ENCODE assay signal across 25 mouse cellular contexts in genomic region chr3:101609302-101609701, GRCm38 (mm10). TPM values are rescaled to one million over a fixed set of nuclear protein-coding genes. Genes with fewer than 3 reads are reported as not detected.
DNase-seq lines count a peak whose midpoint lies in the region; ATAC-seq and TF ChIP-seq lines count a peak whose summit lies in the region.
"Had no signal": no experiment of that assay in that cellular context is flagged by ENCODE, and none has a peak within 500 bp of the region (broad histone marks: within the 10 kb centered on the region; RNA-seq: fewer than 3 reads in every experiment).

No protein-coding gene starts in this region.

- DNase-seq in adrenal gland, adult 2 months = peak; percentile 33
- no peak for DNase-seq in adrenal gland, adult 18-20 months (ENCODE audit: low spot score in 2 of 2)
- peak; percentile 44 for DNase-seq in gastrocnemius, adult 2 months
- DNase-seq in gastrocnemius, adult 8-10 months (ENCODE audit: low spot score in 2 of 2) = no peak
- DNase-seq in kidney, adult 2 months = peak; percentile 69
- DNase-seq: adrenal gland, postnatal 14 days; cerebellum, adult 11 months; cerebellum, adult 2 months; cerebellum, adult 9-11 months; cerebellum, postnatal 25 days; forebrain, postnatal 0 days; gastrocnemius, postnatal 10 days; heart, adult 18-20 months; heart, postnatal 14 days; heart, postnatal 4 days had no signal

- no peaks in the 10 kb centered on the region for H3K9me3 ChIP-seq in kidney, embryonic 16.5 days (ENCODE audit: low read length)
- H3K9me3 ChIP-seq: embryonic facial prominence, embryonic 12.5 days; embryonic facial prominence, embryonic 15.5 days; heart, embryonic 13.5 days had no signal

- TF ChIP-seq POLR2A in kidney, adult 2 months (IDR thresholded peaks at IDR 0.05; ENCODE audit: low read depth, low read length) = no peak

- WGBS in kidney, adult 2 months = 76% methylated on average over 5 of the region's 5 CpGs
- WGBS in kidney, embryonic 16.5 days = 88% methylated on average over 5 of the region's 5 CpGs

- no peak overlapping the region for H3K4me2 ChIP-seq in kidney, embryonic 16.5 days (replicated peaks; ENCODE audit: low read depth, low read length)
- H3K4me2 ChIP-seq: embryonic facial prominence, embryonic 12.5 days; embryonic facial prominence, embryonic 15.5 days; heart, embryonic 13.5 days; hindbrain, embryonic 14.5 days had no signal

- no peaks in the 10 kb centered on the region for H3K4me1 ChIP-seq in kidney, adult 2 months (ENCODE audit: control insufficient read depth, insufficient read depth, low read length)
- H3K4me1 ChIP-seq in kidney, embryonic 16.5 days (ENCODE audit: insufficient read depth, low read length) = peaks cover 25% of the 10 kb centered on the region

- intact Hi-C loops in gastrocnemius, adult 2 months (cut with DNase I) = loop anchor here (2.0 to 10.0 kb wide), 3 partner anchors 93 to 685 kb away; partner anchors contain the start of gene Trim45

- H3K27ac ChIP-seq in gastrocnemius, adult 2 months = peak overlapping the region; percentile 56; the same call in 1 of the 2 replicates
- no peak overlapping the region for H3K27ac ChIP-seq in kidney, adult 2 months (ENCODE audit: insufficient read depth, low read depth, low read length)
- H3K27ac ChIP-seq in kidney, embryonic 16.5 days (ENCODE audit: low read length) = no peak overlapping the region
- H3K27ac ChIP-seq: embryonic facial prominence, embryonic 12.5 days; embryonic facial prominence, embryonic 15.5 days; heart, embryonic 13.5 days; hindbrain, embryonic 14.5 days; hindbrain, postnatal 0 days had no signal

- ATAC-seq in kidney, embryonic 16.5 days (ENCODE audit: low FRiP score, low TSS enrichment) = no peak
- ATAC-seq: activated CD4-positive, CD25-positive, alpha-beta regulatory T cell, adult 4 months; forebrain, embryonic 14.5 days; forebrain, postnatal 0 days; hindbrain, postnatal 0 days; inflammation-experienced regulatory T-cells, adult 6 months; intestine, embryonic 16.5 days had no signal

- no peak overlapping the region for H3K9ac ChIP-seq in kidney, embryonic 16.5 days (replicated peaks; ENCODE audit: low read length)
- H3K9ac ChIP-seq: embryonic facial prominence, embryonic 12.5 days; embryonic facial prominence, embryonic 15.5 days; forebrain, postnatal 0 days; heart, embryonic 13.5 days; hindbrain, embryonic 14.5 days had no signal

- no peak overlapping the region for H3K4me3 ChIP-seq in gastrocnemius, adult 2 months
- H3K4me3 ChIP-seq in kidney, adult 2 months (ENCODE audit: insufficient read depth, low read depth, low read length) = no peak overlapping the region
- no peak overlapping the region for H3K4me3 ChIP-seq in kidney, embryonic 16.5 days (ENCODE audit: low read length)
- H3K4me3 ChIP-seq: embryonic facial prominence, embryonic 12.5 days; embryonic facial prominence, embryonic 15.5 days; heart, embryonic 13.5 days had no signal

- H3K36me3 ChIP-seq in kidney, adult 2 months (ENCODE audit: control insufficient read depth, insufficient read depth, low read length) = no peaks in the 10 kb centered on the region
- H3K36me3 ChIP-seq in kidney, embryonic 16.5 days (ENCODE audit: insufficient read depth, low read length) = no peaks in the 10 kb centered on the region
- H3K36me3 ChIP-seq: embryonic facial prominence, embryonic 12.5 days; embryonic facial prominence, embryonic 15.5 days; heart, embryonic 13.5 days had no signal

- no peak for TF ChIP-seq CTCF in gastrocnemius, adult 2 months (IDR thresholded peaks at IDR 0.05)
- TF ChIP-seq CTCF in kidney, adult 2 months (conservative IDR thresholded peaks at IDR 0.05; ENCODE audit: insufficient read depth, insufficient read length, low read depth, low read length) = no peak

- no peaks in the 10 kb centered on the region for H3K27me3 ChIP-seq in kidney, adult 2 months (replicated peaks; ENCODE audit: control insufficient read depth, insufficient read depth, low read length)
- no peaks in the 10 kb centered on the region for H3K27me3 ChIP-seq in kidney, embryonic 16.5 days (ENCODE audit: insufficient read depth, low read length)
- H3K27me3 ChIP-seq: embryonic facial prominence, embryonic 12.5 days; embryonic facial prominence, embryonic 15.5 days; heart, embryonic 13.5 days had no signal

RNA-seq across cellular contexts. Expression of gene Atp1a1, which starts 4.8 kb away (rescaled TPM):
- 1,000 to 10,000 TPM in 1 of 2 experiments, 100 to 1,000 TPM in 1; 611 to 1,035 TPM for total RNA-seq in adrenal gland, adult 2 months (2021)
- 301 and 380 TPM in 2 replicates for polyA plus RNA-seq in adrenal gland, adult 2 months (2012; rRNA removed)
- 100 to 1,000 TPM; 737 to 778 TPM for total RNA-seq in adrenal gland, adult 18-20 months (2021)
- total RNA-seq in gastrocnemius, adult 2 months (2021) = 10 to 100 TPM; 80.1 to 81.1 TPM
- 10 to 100 TPM; 75.7 to 99.5 (median 84.9) TPM for total RNA-seq in gastrocnemius, adult 8-10 months (2022)
- polyA plus RNA-seq in kidney, adult 2 months (2012; rRNA removed) = 2,267 and 2,428 TPM in 2 replicates
- polyA plus RNA-seq in kidney, embryonic 16.5 days (2015; fragmentation: Nextera tagmentation; extraction: Ambion mirVana) = 362 and 426 TPM in 2 replicates

Comparison
In these comparisons a context has a peak if more than half of its experiments do, and no peak if none do; other contexts are left out.
1. DNase-seq: peak in adrenal gland, adult 2 months (single experiment), gastrocnemius, adult 2 months (single experiment) and kidney, adult 2 months (single experiment); none in adrenal gland, adult 18-20 months (0 of 2) and gastrocnemius, adult 8-10 months (0 of 2).
2. RNA of gene Atp1a1, which starts 4.8 kb away (total RNA-seq): 611 to 1,035 TPM in adrenal gland, adult 2 months and 737 to 778 TPM in adrenal gland, adult 18-20 months; 75.7 to 99.5 TPM in gastrocnemius, adult 8-10 months and 80.1 to 81.1 TPM in gastrocnemius, adult 2 months; every median in the first group is over 4 times any median in the second.